Mouse (Mus musculus): Measurements from ENCODE around the gene Elf5.

DNA sequence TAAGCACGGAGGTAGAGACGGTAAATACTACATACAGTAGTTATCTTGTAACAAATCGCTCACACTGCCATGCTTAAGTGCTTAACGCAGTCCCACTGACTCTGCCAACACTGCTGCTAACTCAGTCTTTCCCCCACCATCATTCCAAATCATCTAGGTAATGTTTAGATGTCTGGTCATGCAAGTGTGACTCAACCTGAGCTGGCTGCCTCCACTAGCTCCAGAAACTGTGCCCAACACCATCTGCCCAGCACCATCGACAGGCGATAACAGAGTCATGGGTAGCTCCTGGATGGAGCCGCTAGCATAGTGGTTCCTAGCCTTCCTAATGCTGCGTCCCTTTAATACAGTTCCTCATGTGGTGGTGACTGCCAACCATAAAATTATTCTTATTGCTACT is 53.0 kb downstream of the Elf5 start:
- TF ChIP-seq POLR2A (IDR thresholded peaks at IDR 0.05; ENCODE audit: extremely low read depth, insufficient read depth, low read length) (no peak), CTCF (IDR thresholded peaks at IDR 0.05; ENCODE audit: low read depth, low read length) (no peak)

All from liver, adult 2 months (tissue).